Mouse (Mus musculus): ENCODE data around the gene Il1rap. TPM values are rescaled to one million over a fixed set of nuclear protein-coding genes. Genes with fewer than 3 reads are reported as not detected.

Gene Il1rap
- total RNA-seq, 2 experiments from 2014 or later: 63.8 to 78.6 TPM

DNA sequence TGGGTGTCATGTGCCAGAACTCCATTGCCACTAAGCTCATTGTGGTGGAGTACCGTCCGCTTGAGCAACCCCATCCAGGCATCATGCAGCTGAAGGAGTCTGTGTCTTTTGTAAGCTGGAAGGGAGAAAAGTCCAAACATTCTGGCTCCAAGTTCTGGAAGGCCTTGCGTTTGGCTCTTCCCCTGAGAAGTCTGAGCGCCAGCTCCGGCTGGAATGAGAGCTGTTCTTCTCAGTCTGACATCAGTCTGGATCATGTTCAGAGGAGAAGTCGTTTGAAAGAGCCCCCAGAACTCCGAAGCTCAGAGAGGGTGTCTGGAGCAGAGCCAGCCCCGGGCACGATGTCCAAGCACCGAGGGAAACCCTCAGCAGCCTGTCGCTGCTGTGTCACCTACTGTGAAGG, 141.0 kb downstream of the Il1rap start:
- peak in 1 of 2 experiments; percentile 42 for DNase-seq (ENCODE audit: extremely low spot score in 1 of 2, low spot score in 1 of 2)

DNA sequence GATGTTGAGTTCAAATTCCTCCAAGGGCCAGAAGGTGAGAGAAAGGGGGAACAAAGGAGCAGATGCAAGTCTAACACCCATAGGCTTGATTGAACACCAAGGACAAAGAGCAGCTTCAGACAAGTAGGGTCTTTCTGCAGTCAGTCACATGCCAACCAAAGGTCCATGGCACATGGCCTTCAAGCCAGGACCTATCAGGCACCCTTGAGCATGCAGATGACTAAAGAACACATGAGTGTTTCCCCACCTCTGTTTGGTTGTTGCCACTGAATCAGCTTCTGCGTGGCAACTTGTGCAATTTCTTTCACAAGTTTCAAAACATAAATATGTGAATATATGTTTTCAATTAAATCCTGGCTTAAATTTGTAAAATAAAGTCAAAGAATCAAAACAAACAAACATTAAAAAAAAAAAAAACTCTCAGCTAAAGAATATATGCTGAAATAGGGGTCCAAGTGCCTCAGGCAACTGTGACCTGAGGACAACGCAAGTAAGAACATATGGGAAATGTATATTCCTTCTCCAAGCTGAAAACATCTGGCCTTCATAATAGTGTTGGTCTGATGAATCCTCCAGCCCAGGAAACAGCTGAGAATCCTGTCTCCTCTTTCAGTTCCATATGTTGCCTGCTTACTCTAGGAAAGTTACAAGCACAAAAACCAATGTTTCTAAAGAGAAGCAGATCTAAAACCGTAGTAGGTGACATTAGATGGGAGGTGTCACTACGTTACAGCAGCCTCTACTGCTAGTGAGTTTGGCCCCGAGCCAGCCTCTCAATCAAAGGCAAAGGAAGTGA, 142.6 kb downstream of the Il1rap start:
- no peak for DNase-seq (ENCODE audit: extremely low spot score in 1 of 2, low spot score in 1 of 2)

- no peak for DNase-seq (ENCODE audit: extremely low spot score in 1 of 2, low spot score in 1 of 2)
Observed at GRCm38 (mm10) chr16:26728139-26728538, 146.6 kb downstream of the Il1rap start.

- DNase-seq (ENCODE audit: extremely low spot score in 1 of 2, low spot score in 1 of 2): no peak
Observed at GRCm38 (mm10) chr16:26730941-26731340, 149.4 kb downstream of the Il1rap start.

GRCm38 (mm10) chr16:26732566-26732965, 151.1 kb downstream of the Il1rap start:
- DNase-seq (ENCODE audit: extremely low spot score in 1 of 2, low spot score in 1 of 2): no peak

- no peak for DNase-seq (ENCODE audit: extremely low spot score in 1 of 2, low spot score in 1 of 2)
Observed at GRCm38 (mm10) chr16:26755381-26756155, 174.1 kb downstream of the Il1rap start.

GRCm38 (mm10) chr16:26775976-26776375, 194.5 kb downstream of the Il1rap start:
- DNase-seq (ENCODE audit: extremely low spot score in 1 of 2, low spot score in 1 of 2): no peak

- DNase-seq (ENCODE audit: extremely low spot score in 1 of 2, low spot score in 1 of 2): no peak
Observed at GRCm38 (mm10) chr16:26777132-26777531, 195.6 kb downstream of the Il1rap start.

Other genes with a start within 250 kb of the Il1rap start
- gene Cldn1, start 209.9 kb upstream of the Il1rap start, total RNA-seq (2021): 1 to 10 TPM; 1.5 to 1.6 TPM
- not detected for gene Cldn16, start 118.6 kb upstream of the Il1rap start, total RNA-seq (2021)
- gene Tmem207, start 54.9 kb upstream of the Il1rap start, total RNA-seq (2021): not detected